Mouse (Mus musculus) cortical plate, adult 2 months (tissue): ENCODE measurements at regions not wholly inside any gene's neighbourhood (a gene's known extent, or its start where the extent isn't known, plus 50 kb on each side); places are given as distances from the start of the nearest gene placed in this dataset.

ENCODE experiments used
- CTCF ChIP-seq: fragments of 200-500 bp; IDR thresholded peaks from 2 replicates; pipeline ENCODE4 v1.5.1; 2011; ENCODE audit warnings: mild to moderate bottlenecking, control low read depth, low read length; ENCODE audit not compliant: insufficient read depth; ENCODE audit errors: extremely low read depth
- POLR2A ChIP-seq: fragments of 200-500 bp; IDR thresholded peaks from 2 replicates; pipeline ENCODE4 v1.6.1; 2011; ENCODE audit warnings: mild to moderate bottlenecking, low read length, control low read depth; ENCODE audit not compliant: insufficient read depth; ENCODE audit errors: extremely low read depth

GRCm38 (mm10) chr14:79914966-79915365 is 68.9 kb upstream of the Olfm4 start:
- TF ChIP-seq CTCF (no peak), POLR2A (no peak)
